Mouse (Mus musculus) cerebellum, postnatal 14 days (tissue): ENCODE measurements around the gene Bad.

Experiments used
- DNase-seq, 2 experiments: peaks; one replicate each; pipeline ENCODE4 v3.0.0; 2021; ENCODE audit warnings: mixed read lengths in 2 of 2

Bad gene

GRCm38 (mm10) chr19:6969665-6970381, 28.2 kb downstream of the Bad start:
- peak; percentile 35 to 57 for DNase-seq

GRCm38 (mm10) chr19:6970460-6971085, 28.9 kb downstream of the Bad start:
- no peak for DNase-seq

GRCm38 (mm10) chr19:6971644-6972043, 30.0 kb downstream of the Bad start:
- no peak for DNase-seq

- DNase-seq = no peak
Observed at GRCm38 (mm10) chr19:6972247-6972917, 30.7 kb downstream of the Bad start.

- no peak for DNase-seq
Observed at GRCm38 (mm10) chr19:6973581-6974190, 32.0 kb downstream of the Bad start.

GRCm38 (mm10) chr19:6974211-6975205, 32.8 kb downstream of the Bad start, which contains the start of gene Ppp1r14b:
Gene Ppp1r14b (plus strand): TSS chr19:6974968.
- peak; percentile 75 to 84 for DNase-seq

- peak; percentile 77 to 85 for DNase-seq
Observed at GRCm38 (mm10) chr19:6975537-6976521, 34.2 kb downstream of the Bad start, which contains the start of gene Plcb3. Gene Plcb3 (minus strand): TSS chr19:6976470.

GRCm38 (mm10) chr19:6977759-6978638, 36.3 kb downstream of the Bad start:
- DNase-seq = no peak

GRCm38 (mm10) chr19:6978639-6978974, 36.9 kb downstream of the Bad start:
- DNase-seq = no peak

- DNase-seq = peak in 1 of 2 experiments; percentile 53
Observed at GRCm38 (mm10) chr19:6979001-6979479, 37.4 kb downstream of the Bad start.

- peak; percentile 99 to 100 for DNase-seq
Observed at GRCm38 (mm10) chr19:6979486-6980380, 38.1 kb downstream of the Bad start.

- DNase-seq = peak; percentile 99
Observed at GRCm38 (mm10) chr19:6980381-6981093, 38.9 kb downstream of the Bad start, which contains the start of gene Fkbp2. Gene Fkbp2 (minus strand): TSS chr19:6980501.

GRCm38 (mm10) chr19:6981465-6981864, 39.8 kb downstream of the Bad start:
- no peak for DNase-seq

GRCm38 (mm10) chr19:6983621-6984020, 42.0 kb downstream of the Bad start:
- no peak for DNase-seq

- no peak for DNase-seq
Observed at GRCm38 (mm10) chr19:6985300-6985699, 43.6 kb downstream of the Bad start.

GRCm38 (mm10) chr19:6985951-6986708, 44.5 kb downstream of the Bad start:
- DNase-seq = no peak
